Mouse (Mus musculus) lung, postnatal 0 days (tissue): Measurements from ENCODE around the gene Arhgef11.

Source experiments
- CTCF ChIP-seq: IDR thresholded peaks from 2 replicates; pipeline ENCODE4 v1.5.1; 2016; ENCODE audit warnings: antibody characterized with exemption, mild to moderate bottlenecking
- EP300 ChIP-seq: IDR thresholded peaks from 2 replicates; pipeline ENCODE4 v1.6.1; 2016; ENCODE audit warnings: antibody characterized with exemption, mild to moderate bottlenecking, control low read depth

- no peak for TF ChIP-seq CTCF
- TF ChIP-seq EP300, result no peak
Observed at GRCm38 (mm10) chr3:87733098-87733497, 115.7 kb downstream of the Arhgef11 start.
